Mouse (Mus musculus) liver, adult 2 months (tissue): ENCODE measurements around the gene Adamts16.

Experiments
- CTCF ChIP-seq: fragments of 200-500 bp; IDR thresholded peaks from 2 replicates; pipeline ENCODE4 v1.5.1; 2011; ENCODE audit warnings: low read depth, low read length, control low read depth
- POLR2A ChIP-seq: fragments of 200-500 bp; IDR thresholded peaks from 2 replicates; pipeline ENCODE4 v1.6.1; 2011; ENCODE audit warnings: low read length, control low read depth; ENCODE audit not compliant: insufficient read depth; ENCODE audit errors: extremely low read depth

DNA sequence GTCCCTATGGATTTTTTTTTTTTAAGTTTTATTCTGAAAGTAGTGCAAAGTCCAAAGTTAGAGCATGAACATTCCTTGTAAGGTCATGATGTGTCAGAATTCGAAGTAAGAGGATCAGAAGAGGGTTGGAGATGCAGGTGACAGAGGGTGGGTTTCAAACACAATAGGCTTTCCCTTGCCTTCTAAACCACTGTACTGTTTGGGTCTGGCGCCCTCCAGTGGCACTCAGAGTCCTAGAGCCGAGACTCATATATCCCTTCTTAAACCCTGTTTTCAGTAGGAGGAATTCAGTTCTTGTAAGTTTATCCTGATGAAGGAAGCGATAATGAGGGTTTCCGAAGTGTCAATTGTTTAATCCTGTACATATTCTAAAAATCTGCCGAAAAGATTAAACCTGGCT lies 1.4 kb downstream of the Adamts16 start:
- TF ChIP-seq CTCF, result peak; percentile 71
- TF ChIP-seq POLR2A, result no peak
